Comparison of ENCODE assay signal across 23 mouse cellular contexts in genomic region chr1:133899043-133899542, GRCm38 (mm10). TPM values are rescaled to one million over a fixed set of nuclear protein-coding genes. Genes with fewer than 3 reads are reported as not detected.
DNase-seq lines count a peak whose midpoint lies in the region; ATAC-seq and TF ChIP-seq lines count a peak whose summit lies in the region.
"Had no signal": no experiment of that assay in that cellular context is flagged by ENCODE, and none has a peak within 500 bp of the region (broad histone marks: within the 10 kb centered on the region; RNA-seq: fewer than 3 reads in every experiment).

No protein-coding gene starts in this region.

- no peak for DNase-seq in heart, adult 2 months
- no peak for DNase-seq in hindbrain, embryonic 11.5 days (ENCODE audit: low spot score)
- DNase-seq in cerebellum, adult 18-20 months, result no peak
- no peak for DNase-seq in layer of hippocampus, postnatal 36 days
- DNase-seq: adrenal gland, adult 8-10 months; cerebellum, adult 11 months; cerebellum, postnatal 36 days; gastrocnemius, postnatal 36 days; kidney, adult 8-10 months; liver; lung, adult 2 months; retina, postnatal 1 day; thymus, postnatal 25 days had no signal

- H3K79me2 ChIP-seq in heart, adult 2 months (replicated peaks; ENCODE audit: control insufficient read depth, insufficient read depth, low read length), result no peaks in the 10 kb centered on the region

- 50% methylated on average over 9 of the region's 9 CpGs for WGBS in heart, embryonic 11.5 days (ENCODE audit: insufficient replicate concordance)
- 62% methylated on average over 9 of the region's 9 CpGs for WGBS in heart, adult 2 months
- WGBS in hindbrain, embryonic 13.5 days, result 81% methylated on average over 9 of the region's 9 CpGs
- WGBS in hindbrain, embryonic 11.5 days, result 77% methylated on average over 9 of the region's 9 CpGs
- 53% methylated on average over 9 of the region's 9 CpGs for WGBS in stomach, embryonic 15.5 days

- H3K4me3 ChIP-seq in heart, embryonic 11.5 days (ENCODE audit: low read depth, low read length), result no peak overlapping the region
- no peak overlapping the region for H3K4me3 ChIP-seq in heart, adult 2 months
- H3K4me3 ChIP-seq in hindbrain, embryonic 13.5 days, result no peak overlapping the region
- no peak overlapping the region for H3K4me3 ChIP-seq in hindbrain, embryonic 11.5 days (ENCODE audit: low read depth, low read length)
- H3K4me3 ChIP-seq in embryonic fibroblast, embryonic 13.5 days (ENCODE audit: insufficient read depth, low read length), result no peak overlapping the region
- no peak overlapping the region for H3K4me3 ChIP-seq in stomach, embryonic 15.5 days (replicated peaks)
- H3K4me3 ChIP-seq: embryonic facial prominence, embryonic 10.5 days; erythroblast, embryonic 14.5 days; midbrain, embryonic 12.5 days had no signal

- H3K9me3 ChIP-seq in heart, embryonic 11.5 days (replicated peaks; ENCODE audit: control insufficient read depth, low read length), result no peaks in the 10 kb centered on the region
- H3K9me3 ChIP-seq in hindbrain, embryonic 13.5 days, result no peaks in the 10 kb centered on the region
- H3K9me3 ChIP-seq in hindbrain, embryonic 11.5 days (ENCODE audit: control insufficient read depth, low read length), result no peaks in the 10 kb centered on the region
- H3K9me3 ChIP-seq in stomach, embryonic 15.5 days, result no peaks in the 10 kb centered on the region
- H3K9me3 ChIP-seq: embryonic facial prominence, embryonic 10.5 days; midbrain, embryonic 12.5 days had no signal

- no peak for TF ChIP-seq EP300 in heart, adult 2 months (IDR thresholded peaks at IDR 0.05; ENCODE audit: insufficient read depth, low read depth, low read length)

- H3K4me1 ChIP-seq in heart, embryonic 11.5 days (ENCODE audit: control insufficient read depth, insufficient read depth, low read length), result peaks cover 17% of the 10 kb centered on the region; the same call in 1 of the 2 replicates
- H3K4me1 ChIP-seq in heart, adult 2 months (ENCODE audit: control insufficient read depth, insufficient read depth, low read length), result peaks cover 8% of the 10 kb centered on the region
- peaks cover 4% of the 10 kb centered on the region for H3K4me1 ChIP-seq in hindbrain, embryonic 13.5 days (replicated peaks)
- no peaks in the 10 kb centered on the region for H3K4me1 ChIP-seq in hindbrain, embryonic 11.5 days (replicated peaks; ENCODE audit: control insufficient read depth, insufficient read depth, low read length)
- peaks cover 20% of the 10 kb centered on the region for H3K4me1 ChIP-seq in embryonic fibroblast, embryonic 13.5 days (ENCODE audit: control insufficient read depth, insufficient read depth, low read length)
- peaks cover 19% of the 10 kb centered on the region for H3K4me1 ChIP-seq in stomach, embryonic 15.5 days

- 0 out of 2 replicates have a peak overlapping the region, but pooled peaks have one; percentile 29 for H3K9ac ChIP-seq in heart, embryonic 11.5 days (ENCODE audit: low read depth, low read length)
- H3K9ac ChIP-seq in heart, adult 2 months (ENCODE audit: low read depth, low read length), result no peak overlapping the region
- peak overlapping the region; percentile 51; the same call in 1 of the 2 replicates for H3K9ac ChIP-seq in hindbrain, embryonic 13.5 days
- H3K9ac ChIP-seq in hindbrain, embryonic 11.5 days (ENCODE audit: low read depth, low read length), result no peak overlapping the region
- no peak overlapping the region for H3K9ac ChIP-seq in stomach, embryonic 15.5 days
- H3K9ac ChIP-seq: midbrain, embryonic 12.5 days had no signal

- no peaks in the 10 kb centered on the region for H3K36me3 ChIP-seq in heart, embryonic 11.5 days (ENCODE audit: control insufficient read depth, insufficient read depth, low read length)
- no peaks in the 10 kb centered on the region for H3K36me3 ChIP-seq in heart, adult 2 months (ENCODE audit: control insufficient read depth, insufficient read depth, low read length)
- H3K36me3 ChIP-seq in hindbrain, embryonic 13.5 days, result no peaks in the 10 kb centered on the region
- H3K36me3 ChIP-seq in hindbrain, embryonic 11.5 days (ENCODE audit: control insufficient read depth, insufficient read depth, low read length), result no peaks in the 10 kb centered on the region
- no peaks in the 10 kb centered on the region for H3K36me3 ChIP-seq in stomach, embryonic 15.5 days
- H3K36me3 ChIP-seq: embryonic facial prominence, embryonic 10.5 days; midbrain, embryonic 12.5 days had no signal

- no peak overlapping the region for H3K4me2 ChIP-seq in heart, embryonic 11.5 days
- H3K4me2 ChIP-seq in hindbrain, embryonic 13.5 days, result no peak overlapping the region
- no peak overlapping the region for H3K4me2 ChIP-seq in hindbrain, embryonic 11.5 days (replicated peaks; ENCODE audit: low read depth, low read length)
- no peak overlapping the region for H3K4me2 ChIP-seq in stomach, embryonic 15.5 days
- H3K4me2 ChIP-seq: midbrain, embryonic 12.5 days had no signal

- TF ChIP-seq CTCF in heart, adult 2 months (IDR thresholded peaks at IDR 0.05), result no peak
- TF ChIP-seq CTCF in embryonic fibroblast, embryonic 13.5 days (IDR thresholded peaks at IDR 0.05; ENCODE audit: borderline replicate concordance, insufficient read depth, low read length), result no peak

- no peak for ATAC-seq in heart, embryonic 11.5 days (replicated peaks; ENCODE audit: insufficient number of reproducible peaks, low FRiP score, low TSS enrichment)
- ATAC-seq in hindbrain, embryonic 13.5 days (ENCODE audit: low FRiP score), result no peak
- ATAC-seq in hindbrain, embryonic 11.5 days (ENCODE audit: low FRiP score), result no peak
- no peak for ATAC-seq in stomach, embryonic 15.5 days (ENCODE audit: insufficient read depth, low FRiP score, low read depth)
- ATAC-seq: forebrain, embryonic 14.5 days had no signal

- H3K27ac ChIP-seq in heart, embryonic 11.5 days (ENCODE audit: low read depth, low read length), result no peak overlapping the region
- no peak overlapping the region for H3K27ac ChIP-seq in heart, adult 2 months
- no peak overlapping the region for H3K27ac ChIP-seq in hindbrain, embryonic 13.5 days
- no peak overlapping the region for H3K27ac ChIP-seq in hindbrain, embryonic 11.5 days (ENCODE audit: low read depth, low read length)
- H3K27ac ChIP-seq in embryonic fibroblast, embryonic 13.5 days (ENCODE audit: insufficient read depth, low read length), result peak overlapping the region; percentile 91
- H3K27ac ChIP-seq in stomach, embryonic 15.5 days, result peak overlapping the region; percentile 79
- H3K27ac ChIP-seq: embryonic facial prominence, embryonic 10.5 days; macrophage; midbrain, embryonic 12.5 days had no signal

- intact Hi-C loops in heart, adult 2 months (cut with DNase I), result loop anchor here (5.0 kb wide), 1 partner anchor 267 kb away; no protein-coding TSS in a partner anchor

- TF ChIP-seq POLR2A in heart, adult 2 months (IDR thresholded peaks at IDR 0.05; ENCODE audit: insufficient read depth, low read depth, low read length), result no peak
- peak; percentile 34; the same call in 1 of the 2 replicates for TF ChIP-seq POLR2A in embryonic fibroblast, embryonic 13.5 days (IDR thresholded peaks at IDR 0.05; ENCODE audit: low read depth, low read length)

- no peaks in the 10 kb centered on the region for H3K27me3 ChIP-seq in heart, embryonic 11.5 days (ENCODE audit: control insufficient read depth, insufficient read depth, low read length)
- no peaks in the 10 kb centered on the region for H3K27me3 ChIP-seq in heart, adult 2 months (ENCODE audit: control insufficient read depth, insufficient read depth, low read length)
- 0 out of 2 replicates have a peak, but pooled peaks cover 5% of the 10 kb centered on the region for H3K27me3 ChIP-seq in hindbrain, embryonic 13.5 days
- H3K27me3 ChIP-seq in hindbrain, embryonic 11.5 days (ENCODE audit: control insufficient read depth, insufficient read depth, low read length), result no peaks in the 10 kb centered on the region
- H3K27me3 ChIP-seq in stomach, embryonic 15.5 days (replicated peaks), result no peaks in the 10 kb centered on the region
- H3K27me3 ChIP-seq: midbrain, embryonic 12.5 days had no signal

RNA-seq across cellular contexts. Expression of gene Optc, which starts 8.7 kb away (rescaled TPM):
- polyA plus RNA-seq in heart, embryonic 11.5 days (2014; fragmentation: Nextera tagmentation; extraction: Ambion mirVana), result 0.21 and 1.0 TPM in 2 replicates
- under 1 TPM; 0.34 to 0.36 TPM for total RNA-seq in heart, adult 2 months (2021)
- polyA plus RNA-seq in heart, adult 2 months (2012; rRNA removed), result 1.00 and 2.4 TPM in 2 replicates
- 2.7 and 3.6 TPM in 2 replicates for polyA plus RNA-seq in hindbrain, embryonic 13.5 days (2015; fragmentation: Nextera tagmentation; extraction: Ambion mirVana)
- polyA plus RNA-seq in hindbrain, embryonic 11.5 days (2014; fragmentation: Nextera tagmentation; extraction: Ambion mirVana), result 2.4 and 3.0 TPM in 2 replicates
- 4.3 and 7.0 TPM in 2 replicates for polyA plus RNA-seq in embryonic fibroblast, embryonic 13.5 days (2011; ENCODE audit: insufficient read length, low read depth, missing spikeins)
- polyA plus RNA-seq in stomach, embryonic 15.5 days (2015; fragmentation: Nextera tagmentation; extraction: Ambion mirVana), result 1.7 and 1.8 TPM in 2 replicates
- under 1 TPM in 1 of 2 experiments, not detected in 1; 0.40 TPM for total RNA-seq in layer of hippocampus, postnatal 36 days (2021)
- total RNA-seq: gastrocnemius, postnatal 36 days; hematopoietic stem cell, adult 5-6 weeks had no signal
- polyA plus RNA-seq: erythroblast, embryonic 14.5 days; macrophage had no signal

RNA-seq across cellular contexts. Expression of gene Prelp, which starts 22.1 kb away (rescaled TPM):
- 0.55 and 1.1 TPM in 2 replicates for polyA plus RNA-seq in heart, embryonic 11.5 days (2014; fragmentation: Nextera tagmentation; extraction: Ambion mirVana)
- total RNA-seq in heart, adult 2 months (2021), result 10 to 100 TPM; 29.0 to 34.4 TPM
- polyA plus RNA-seq in heart, adult 2 months (2012; rRNA removed), result 52.1 and 58.5 TPM in 2 replicates
- polyA plus RNA-seq in hindbrain, embryonic 13.5 days (2015; fragmentation: Nextera tagmentation; extraction: Ambion mirVana), result 10.2 and 14.8 TPM in 2 replicates
- 3.2 and 3.3 TPM in 2 replicates for polyA plus RNA-seq in hindbrain, embryonic 11.5 days (2014; fragmentation: Nextera tagmentation; extraction: Ambion mirVana)
- 28.4 and 42.1 TPM in 2 replicates for polyA plus RNA-seq in embryonic fibroblast, embryonic 13.5 days (2011; ENCODE audit: insufficient read length, low read depth, missing spikeins)
- 2.2 and 2.4 TPM in 2 replicates for polyA plus RNA-seq in stomach, embryonic 15.5 days (2015; fragmentation: Nextera tagmentation; extraction: Ambion mirVana)
- 10 to 100 TPM; 11.8 to 12.8 TPM for total RNA-seq in layer of hippocampus, postnatal 36 days (2021)
- total RNA-seq: hematopoietic stem cell, adult 5-6 weeks had no signal
- polyA plus RNA-seq: erythroblast, embryonic 14.5 days had no signal

Comparison
In these comparisons a context has a peak if more than half of its experiments do, and no peak if none do; other contexts are left out.
1. H3K9ac ChIP-seq: peak in heart, embryonic 11.5 days (single experiment) and hindbrain, embryonic 13.5 days (single experiment); none in heart, adult 2 months (single experiment), hindbrain, embryonic 11.5 days (single experiment) and stomach, embryonic 15.5 days (single experiment).
2. H3K27ac ChIP-seq: peak in embryonic fibroblast, embryonic 13.5 days (single experiment) and stomach, embryonic 15.5 days (single experiment); none in heart, embryonic 11.5 days (single experiment), heart, adult 2 months (single experiment), hindbrain, embryonic 13.5 days (single experiment) and hindbrain, embryonic 11.5 days (single experiment).